Mouse (Mus musculus) liver, adult 2 months (tissue): Measurements from ENCODE around the gene Cux1.

Source experiments
- CTCF ChIP-seq: fragments of 200-500 bp; IDR thresholded peaks from 2 replicates; pipeline ENCODE4 v1.5.1; 2011; ENCODE audit warnings: low read depth, low read length, control low read depth
- POLR2A ChIP-seq: fragments of 200-500 bp; IDR thresholded peaks from 2 replicates; pipeline ENCODE4 v1.6.1; 2011; ENCODE audit warnings: low read length, control low read depth; ENCODE audit not compliant: insufficient read depth; ENCODE audit errors: extremely low read depth

DNA sequence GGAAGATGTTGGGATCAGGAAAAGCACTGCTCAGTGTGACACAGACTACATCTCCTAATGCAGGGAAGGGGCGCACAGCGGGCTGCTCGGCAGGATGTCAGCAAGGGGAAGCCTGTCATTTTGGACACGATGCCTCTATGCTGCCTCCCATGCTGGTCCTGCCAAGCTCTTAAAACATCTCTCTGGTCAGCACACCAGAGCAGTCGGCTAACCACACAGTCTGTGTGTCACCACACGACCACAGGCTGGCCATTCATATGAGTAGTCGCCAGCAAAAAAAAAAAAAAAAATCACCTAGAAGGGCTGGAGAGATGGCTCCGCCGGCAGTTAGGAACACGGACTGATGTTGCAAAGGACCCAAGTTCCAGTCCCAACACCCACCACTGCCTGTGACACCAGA, 10.9 kb upstream of the Cux1 start:
- no peak for TF ChIP-seq POLR2A
- no peak for TF ChIP-seq CTCF
